Mouse (Mus musculus) frontal cortex, adult 2 months (tissue): ENCODE data around the gene Pgm1. TPM values are rescaled to one million over a fixed set of nuclear protein-coding genes. Genes with fewer than 3 reads are reported as not detected.

Experiments
- DNase-seq, 2 experiments: peaks; one replicate each; pipeline ENCODE4 v3.0.0; 2022; ENCODE audit warnings: low spot score in 1 of 2; ENCODE audit errors: extremely low spot score in 1 of 2
- polyA plus RNA-seq: library from polyadenylated mRNA; depleted of rRNA; stranded (reverse); fragments of >200 nt; gene quantifications from 2 replicates; pipeline ENCODE4 v1.2.3, GENCODE M21; 2012; rRNA removed

Gene Pgm1
- 61.9 and 64.6 TPM in 2 replicates for polyA plus RNA-seq

DNA sequence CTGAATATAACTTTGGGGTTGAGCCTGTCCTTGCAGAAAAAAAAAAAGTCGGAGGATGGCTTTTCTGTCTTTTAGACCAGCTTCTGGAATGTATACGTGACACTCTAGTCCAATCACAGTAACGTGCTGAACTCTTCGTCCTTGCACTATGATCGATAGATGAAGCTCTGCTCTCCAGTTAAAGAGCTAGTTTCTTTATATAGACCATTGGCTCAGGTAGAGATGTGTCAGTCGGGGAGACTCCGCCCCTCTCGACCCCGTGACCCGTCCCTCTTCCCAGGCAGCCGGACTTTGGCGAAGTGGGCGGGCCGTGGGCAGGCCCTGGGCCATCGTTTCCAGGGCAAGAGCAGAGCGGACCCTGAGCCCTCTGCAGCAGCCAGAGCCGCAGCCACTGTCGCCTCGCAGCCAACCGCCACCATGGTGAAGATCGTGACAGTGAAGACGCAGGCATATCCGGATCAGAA is at the start of gene Pgm1:
Gene Pgm1 (plus strand): TSS at position 266 of the 464 bp plus-strand sequence.
- DNase-seq, result peak; percentile 60 to 78

DNA sequence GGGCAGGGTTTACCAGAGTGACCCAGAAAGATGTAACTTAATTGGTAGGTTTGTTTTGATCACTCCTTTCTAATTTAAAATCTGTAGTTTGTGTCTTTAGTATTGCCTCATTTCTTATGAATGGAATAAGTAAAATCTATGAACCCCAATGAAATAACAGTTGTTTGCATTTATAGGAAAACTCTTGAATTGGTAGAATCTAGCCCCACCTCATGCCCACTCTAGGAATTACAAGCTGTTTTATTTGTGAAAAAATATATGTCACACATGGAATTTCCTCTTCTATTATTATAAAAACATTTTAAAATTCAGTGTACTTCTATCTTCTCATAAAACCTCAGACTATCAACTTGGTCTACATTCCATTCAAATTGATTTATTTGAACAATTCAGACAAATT is 47.3 kb upstream of the Pgm1 start:
- peak in 1 of 2 experiments; percentile 68 for DNase-seq

DNA sequence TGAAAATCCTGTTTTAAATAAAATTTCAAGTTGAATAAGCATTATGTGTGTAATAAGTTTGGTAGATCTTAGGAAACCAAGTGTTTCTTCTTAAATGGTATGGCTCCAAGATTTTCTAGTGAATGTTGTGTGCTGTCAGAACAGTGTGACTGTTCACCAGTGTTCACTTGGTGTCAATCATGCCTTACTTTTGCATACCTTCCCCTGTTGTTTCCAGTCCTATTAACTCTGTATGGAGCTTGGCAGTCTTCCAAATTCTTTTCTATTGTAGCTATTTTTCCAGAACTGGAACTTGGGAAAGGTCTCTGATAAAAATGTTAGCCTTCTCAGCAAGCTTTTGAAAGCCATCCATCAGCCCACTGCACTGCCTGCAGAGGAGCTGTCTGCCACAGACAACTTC is 46.8 kb upstream of the Pgm1 start:
- no peak for DNase-seq

DNA sequence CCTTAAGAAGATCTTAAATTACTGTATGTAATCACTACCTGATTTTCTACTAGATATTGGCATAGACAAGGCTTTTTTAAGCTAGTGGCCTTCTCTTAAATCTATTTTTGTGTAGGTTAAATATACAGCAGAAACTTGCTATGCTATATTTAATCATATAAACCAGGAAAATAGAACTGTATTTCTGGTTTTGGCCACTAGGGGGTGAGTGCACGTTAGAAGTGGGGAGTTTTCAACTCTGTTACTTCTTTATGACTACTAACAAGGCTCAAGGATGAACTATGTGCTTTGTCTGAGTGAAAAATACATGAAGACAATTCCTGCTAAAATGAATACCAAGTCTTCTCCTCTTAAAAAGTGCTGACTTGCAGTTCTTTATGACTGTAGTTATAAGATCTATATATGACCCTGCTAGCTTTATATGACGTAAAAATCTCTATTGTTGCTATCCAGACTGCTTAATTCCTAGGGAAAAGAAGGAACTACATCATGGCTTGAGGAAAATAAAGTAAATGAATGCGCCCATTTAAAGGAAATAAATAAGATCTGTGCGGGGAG is 15.2 kb upstream of the Pgm1 start:
- DNase-seq, result peak in 1 of 2 experiments; percentile 53

DNA sequence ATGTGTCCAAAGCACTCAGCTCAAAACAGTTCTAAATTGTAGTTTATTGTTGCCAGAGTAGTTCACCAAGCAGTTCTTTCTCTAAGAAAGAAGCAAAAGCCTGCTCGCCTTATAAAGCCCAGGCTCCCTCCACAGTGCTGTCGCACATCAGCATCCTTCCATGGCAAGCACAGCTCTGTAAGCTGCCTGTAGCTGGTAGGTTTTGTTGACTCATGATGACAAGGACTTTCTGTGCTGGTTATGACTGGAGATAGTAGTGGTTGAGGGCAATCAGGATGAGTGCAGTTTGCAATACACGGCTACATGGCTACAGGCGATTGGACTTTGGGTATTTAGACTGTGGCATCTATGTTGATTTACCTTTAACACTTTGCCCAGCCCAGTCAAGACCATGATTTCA is 2.8 kb upstream of the Pgm1 start:
- no peak for DNase-seq

DNA sequence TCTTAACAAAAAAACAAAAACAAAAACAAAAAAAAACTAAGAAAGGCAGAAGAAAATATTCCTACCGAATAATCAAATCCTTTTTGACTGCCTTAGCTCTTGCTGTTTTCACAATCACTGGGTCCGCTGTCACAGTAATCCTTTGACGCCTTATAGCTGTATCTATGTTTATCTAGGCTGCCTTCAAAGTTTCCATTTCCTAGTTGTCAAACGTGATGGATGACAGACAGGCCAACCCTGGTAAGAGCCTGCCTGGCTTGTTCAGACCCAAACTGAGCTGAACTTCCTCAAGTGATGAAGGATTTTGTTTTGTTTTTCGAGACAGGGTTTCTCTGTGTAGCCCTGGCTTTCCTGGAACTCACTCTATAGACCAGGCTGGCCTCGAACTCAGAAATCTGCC is 693 bp upstream of the Pgm1 start:
- DNase-seq, result no peak

DNA sequence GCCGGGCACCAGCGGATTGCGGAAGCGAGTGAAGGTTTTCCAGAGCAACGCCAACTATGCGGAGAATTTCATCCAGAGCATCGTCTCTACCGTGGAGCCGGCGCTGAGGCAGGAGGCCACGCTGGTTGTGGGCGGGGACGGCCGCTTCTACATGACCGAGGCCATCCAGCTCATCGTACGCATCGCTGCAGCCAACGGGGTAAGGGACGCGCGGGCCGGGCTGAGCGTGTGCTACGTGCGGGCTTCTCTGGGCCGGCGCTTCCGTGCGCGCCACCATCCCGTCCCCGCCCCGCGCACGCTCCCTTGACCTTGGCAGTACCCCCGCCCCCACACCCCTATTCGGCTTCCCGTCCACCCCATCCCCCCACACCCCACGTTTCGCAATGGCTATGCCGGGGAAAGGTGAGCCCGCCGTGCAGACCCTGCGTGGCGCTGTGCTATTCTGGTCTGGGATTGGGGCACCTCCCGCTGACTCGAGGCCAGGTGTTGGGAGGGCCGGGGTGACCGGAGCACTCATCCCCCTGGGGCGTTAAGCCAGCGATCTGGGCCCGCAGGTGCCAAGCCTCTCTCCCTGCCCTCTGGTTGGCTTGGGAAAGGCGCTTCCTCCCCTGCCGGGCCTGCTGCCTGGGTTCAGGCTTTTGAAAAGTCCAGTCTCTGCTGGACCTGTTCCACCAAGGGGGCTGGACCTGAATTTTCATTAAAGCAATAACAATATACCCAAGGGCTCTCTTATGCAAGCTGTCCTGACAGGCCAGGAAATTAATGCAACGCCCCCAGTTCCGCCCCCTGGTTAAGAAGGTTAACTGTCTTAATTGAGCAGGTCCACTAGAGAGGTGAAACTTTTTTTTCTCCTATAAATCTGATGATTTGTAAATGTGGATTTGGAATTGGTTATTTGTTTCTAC is 651 bp downstream of the Pgm1 start, which contains the start of gene Itgb3bp:
Gene Itgb3bp (minus strand): TSS at position 201 of the 905 bp plus-strand sequence.
- DNase-seq, result peak; percentile 35 to 71

DNA sequence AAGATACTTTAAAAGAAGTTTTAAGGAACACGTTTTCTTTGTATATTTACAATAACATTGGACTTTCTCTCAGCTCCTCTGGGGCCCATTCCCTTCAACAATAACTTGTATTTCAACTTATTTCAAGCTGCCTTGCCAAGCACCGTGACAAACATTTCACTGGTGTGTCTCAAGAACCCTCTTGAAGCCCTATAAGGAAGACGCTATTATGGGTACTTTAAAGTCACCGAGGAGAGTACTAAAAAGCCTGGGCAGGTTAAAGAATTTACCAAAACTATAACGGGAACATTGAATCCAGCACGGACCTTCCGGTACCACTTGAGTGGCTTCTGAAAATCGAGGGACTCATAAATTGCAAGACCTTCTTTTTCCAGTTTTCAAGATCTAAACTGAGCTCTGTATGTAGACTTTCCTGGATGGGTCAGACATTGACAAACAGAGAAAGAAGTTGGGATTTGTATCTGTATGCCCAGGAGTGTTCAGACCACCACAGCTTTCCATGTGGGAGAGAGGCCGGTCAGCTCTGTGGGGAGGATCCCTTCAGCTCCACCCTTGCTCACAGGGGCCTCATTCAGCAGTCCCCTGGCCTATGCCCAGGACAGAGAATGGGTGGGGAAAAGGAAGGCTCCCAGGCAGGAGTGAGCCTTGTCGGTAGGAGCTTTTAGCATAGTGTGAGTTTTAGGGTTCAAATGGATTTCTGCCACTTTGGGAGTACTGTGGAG is 1.5 kb downstream of the Pgm1 start:
- DNase-seq, result no peak

DNA sequence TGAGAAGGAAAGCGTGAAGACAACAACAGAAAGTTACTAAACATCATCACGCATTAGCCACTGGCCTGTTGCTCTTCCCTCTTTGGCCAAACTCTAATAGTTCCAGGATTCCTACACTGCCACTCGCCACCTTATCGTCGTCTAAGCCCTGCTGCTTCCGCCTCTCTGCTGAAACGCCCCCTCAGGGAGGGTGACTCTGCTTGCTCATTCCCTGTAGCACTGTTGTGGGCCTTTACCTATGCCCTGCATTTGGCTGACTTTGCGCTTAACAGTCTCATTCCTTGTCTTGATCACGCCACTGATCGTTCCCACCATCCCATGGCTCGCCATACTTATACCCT is 2.0 kb downstream of the Pgm1 start:
- DNase-seq, result no peak

DNA sequence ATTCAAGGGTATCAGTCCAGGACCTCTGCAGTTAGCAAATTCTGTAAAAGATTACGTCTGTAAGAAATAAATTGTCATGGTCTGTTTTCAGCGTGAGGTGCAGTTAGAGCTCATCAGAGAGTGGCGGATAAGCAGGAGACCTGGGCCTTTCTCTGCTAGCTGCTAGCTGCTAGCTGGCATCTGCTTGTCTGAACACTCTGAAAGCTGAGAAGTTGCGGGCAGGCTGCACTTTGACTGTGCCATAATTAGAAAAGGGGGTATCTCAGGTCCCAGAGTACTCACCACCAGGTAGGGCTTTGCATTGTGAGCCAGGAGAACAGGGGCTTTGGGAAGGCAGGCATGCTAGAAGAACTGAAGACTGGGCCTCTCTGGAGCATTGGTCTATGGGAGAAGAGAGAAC is 2.6 kb downstream of the Pgm1 start:
- DNase-seq, result no peak

DNA sequence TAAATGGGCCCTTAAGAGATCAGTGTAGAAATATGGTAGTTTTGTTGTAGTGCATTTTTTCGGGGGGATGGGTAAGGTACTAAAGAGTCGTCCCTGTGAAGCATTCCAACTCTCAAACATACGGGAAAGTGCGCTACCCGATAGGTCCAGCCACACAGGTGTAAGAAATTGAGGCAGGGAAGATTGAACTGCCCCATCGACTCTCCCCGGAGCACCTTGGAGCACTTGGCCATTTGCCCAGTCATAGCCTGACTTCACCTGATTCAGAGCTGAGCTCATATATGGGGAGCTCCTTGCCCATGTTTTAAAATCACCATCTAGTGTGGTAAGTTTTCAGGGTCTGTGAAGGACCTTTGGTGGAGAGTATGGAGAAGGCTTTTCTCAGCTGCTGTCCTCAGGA is 5.6 kb downstream of the Pgm1 start:
- DNase-seq, result no peak

DNA sequence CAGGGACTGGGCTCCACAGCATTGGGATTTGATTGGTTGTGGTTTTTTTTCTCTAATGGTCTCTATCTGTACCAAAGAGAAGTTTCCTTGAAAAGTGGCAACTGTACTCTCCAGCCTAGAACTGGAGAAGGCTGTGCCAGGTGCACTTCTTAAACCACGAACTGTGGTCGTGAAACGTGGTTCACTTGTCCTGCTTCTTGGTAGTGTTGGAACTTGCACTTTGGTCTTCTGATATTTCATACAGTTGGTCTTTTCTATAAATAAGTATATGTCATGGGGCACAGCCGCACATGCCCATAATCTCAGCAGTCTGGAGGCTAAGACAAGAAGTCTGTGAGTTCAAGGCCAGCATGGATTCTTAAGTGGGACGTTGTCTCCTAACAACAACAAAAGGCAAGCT is 7.1 kb downstream of the Pgm1 start:
- DNase-seq, result no peak

DNA sequence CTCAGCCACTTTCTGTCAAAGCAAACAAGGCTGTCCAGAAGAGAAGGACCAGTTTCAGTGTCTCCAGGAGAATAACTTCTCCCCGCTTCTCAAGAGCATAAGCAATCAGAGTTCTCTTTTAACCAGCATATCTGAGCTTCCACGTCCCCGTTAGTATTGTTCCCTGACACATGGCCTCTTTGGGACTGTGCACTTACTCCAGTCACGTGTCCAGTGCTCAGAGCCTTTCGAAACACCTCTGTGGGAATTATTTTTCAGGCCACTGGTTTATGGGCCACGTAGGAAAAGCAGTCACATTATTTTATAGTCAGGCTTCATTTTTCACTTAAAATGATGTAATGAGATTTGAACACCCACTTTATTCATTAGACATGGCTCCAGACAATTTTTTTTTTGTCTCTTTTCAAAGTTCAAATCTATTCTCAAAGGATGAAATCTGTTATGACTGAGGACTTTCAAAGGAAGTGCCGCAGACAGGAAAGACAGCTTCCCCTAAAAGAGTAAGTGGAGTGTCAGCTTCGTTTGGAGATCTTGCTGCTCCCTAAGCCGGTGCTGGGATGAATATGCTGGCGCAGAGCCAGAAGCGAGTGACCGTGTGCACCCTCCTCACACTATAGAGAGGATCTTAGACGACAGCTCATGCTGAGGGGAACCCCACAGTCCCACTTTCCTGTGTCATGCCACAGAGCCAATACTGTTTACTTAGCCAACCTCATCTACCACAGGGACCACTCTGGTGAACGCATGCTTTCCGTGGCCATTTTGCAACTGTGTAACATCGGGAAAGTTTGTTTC is 10.7 kb downstream of the Pgm1 start:
- no peak for DNase-seq

DNA sequence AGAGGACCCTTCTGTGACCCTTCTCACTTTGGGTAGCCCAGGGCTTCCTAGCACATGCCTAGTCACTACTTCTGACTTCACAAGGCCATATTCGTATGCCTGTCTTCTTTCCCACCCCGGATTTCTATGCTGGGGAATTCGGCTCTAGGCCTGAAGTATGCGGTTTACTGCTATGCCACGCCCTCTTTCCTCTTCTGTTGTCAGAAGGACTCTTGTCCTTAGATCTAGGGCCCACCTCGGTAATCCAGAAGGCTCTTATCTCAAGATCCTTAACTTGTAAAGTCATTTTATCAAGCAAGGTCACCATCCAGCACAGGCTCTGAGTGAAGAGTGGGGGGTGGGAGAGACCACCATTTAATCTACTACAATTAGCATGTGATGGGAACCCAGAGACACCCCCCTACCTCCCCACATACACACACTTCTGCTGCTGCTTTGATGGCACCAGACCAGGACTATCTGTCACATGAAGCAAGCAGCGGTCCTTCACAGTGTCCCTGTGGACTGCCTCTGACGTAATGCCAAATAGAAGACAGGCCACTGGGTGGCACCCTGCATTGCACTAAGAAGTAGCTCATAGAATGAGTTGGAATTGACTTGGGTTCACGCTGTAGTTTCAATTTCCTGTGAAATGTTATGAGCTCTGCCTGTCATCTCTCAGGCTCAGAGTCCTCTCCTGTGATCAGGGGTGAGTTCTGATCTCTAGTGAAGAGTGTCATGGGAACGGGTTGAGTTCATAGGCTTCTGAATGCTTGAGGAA is 12.6 kb downstream of the Pgm1 start:
- DNase-seq, result peak in 1 of 2 experiments; percentile 27

DNA sequence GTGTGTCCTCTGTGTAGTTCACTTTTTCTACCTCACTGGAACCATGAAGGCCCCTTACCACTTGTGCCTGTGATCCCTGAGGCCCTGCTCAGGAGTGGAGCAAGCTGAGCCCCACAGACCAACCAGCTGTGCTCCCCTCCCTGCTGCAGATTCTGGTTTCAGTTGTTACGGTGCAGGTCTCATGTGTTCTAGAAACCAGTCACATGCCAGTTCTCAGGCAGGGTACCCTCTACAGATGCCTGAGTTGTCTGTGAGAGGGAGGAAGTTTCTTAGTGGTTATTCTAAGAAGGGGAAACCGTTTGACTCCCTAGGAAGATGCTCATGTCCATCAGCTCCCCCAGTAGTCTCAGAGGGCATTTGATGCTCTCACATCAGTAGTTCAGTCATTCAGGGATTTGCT is 15.4 kb downstream of the Pgm1 start:
- no peak for DNase-seq

DNA sequence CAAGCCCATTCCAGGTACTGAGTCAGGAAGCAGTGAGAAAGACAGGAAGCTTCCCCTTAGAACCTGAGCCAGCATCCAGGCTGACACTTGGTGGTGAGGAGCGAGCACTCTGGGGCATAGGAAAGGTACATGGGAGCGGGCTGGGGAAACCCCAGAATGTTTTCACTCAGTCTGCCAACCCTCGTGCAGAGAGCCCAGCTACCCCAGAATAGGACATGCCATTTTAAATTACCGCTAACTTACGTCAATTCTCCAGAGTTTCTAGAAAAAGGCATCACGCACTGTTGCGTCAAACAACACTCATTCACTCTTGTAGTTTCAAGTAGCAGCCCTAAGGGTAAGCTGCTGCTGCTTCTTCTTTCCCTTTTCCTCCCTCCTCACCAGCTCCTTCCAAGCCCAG is 15.8 kb downstream of the Pgm1 start:
- DNase-seq, result no peak

DNA sequence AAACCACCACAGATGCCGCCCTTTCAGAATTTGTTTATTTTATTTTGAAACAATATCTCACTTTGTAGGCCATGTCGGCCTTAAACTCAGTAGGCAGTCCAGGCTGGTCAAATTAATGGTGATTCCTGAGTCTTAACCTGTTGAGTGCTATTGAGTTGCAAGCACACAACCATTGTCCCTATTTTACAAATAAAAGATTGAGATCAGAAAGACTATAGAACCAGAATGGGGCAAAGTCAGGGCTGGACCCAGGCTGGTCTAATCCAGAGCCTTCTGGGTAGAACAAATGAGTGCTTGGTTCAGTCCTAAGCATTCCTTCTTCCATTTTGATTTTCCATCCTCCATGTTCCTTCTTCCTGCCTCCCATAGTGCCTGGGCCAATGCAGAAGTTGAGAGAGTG is 17.3 kb downstream of the Pgm1 start:
- DNase-seq, result no peak

DNA sequence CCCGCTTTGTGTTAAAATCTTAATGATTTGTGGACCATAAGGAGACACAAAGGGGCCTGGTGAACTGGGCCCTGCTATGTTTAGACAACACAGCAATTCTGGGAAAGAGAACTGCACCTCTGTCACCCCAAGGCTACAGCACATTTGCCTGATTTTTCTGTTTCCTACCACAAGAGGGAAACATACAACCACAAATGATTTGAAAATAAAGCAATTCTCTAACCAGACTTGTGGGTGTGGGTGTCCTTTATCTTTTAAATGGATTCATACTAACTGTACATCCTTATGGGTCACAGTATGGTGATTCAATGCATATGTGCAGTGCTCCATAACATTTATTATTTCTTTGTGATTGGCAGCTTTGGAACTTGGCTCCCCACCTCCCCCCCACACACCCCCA is 18.0 kb downstream of the Pgm1 start:
- DNase-seq, result peak in 1 of 2 experiments; percentile 40

DNA sequence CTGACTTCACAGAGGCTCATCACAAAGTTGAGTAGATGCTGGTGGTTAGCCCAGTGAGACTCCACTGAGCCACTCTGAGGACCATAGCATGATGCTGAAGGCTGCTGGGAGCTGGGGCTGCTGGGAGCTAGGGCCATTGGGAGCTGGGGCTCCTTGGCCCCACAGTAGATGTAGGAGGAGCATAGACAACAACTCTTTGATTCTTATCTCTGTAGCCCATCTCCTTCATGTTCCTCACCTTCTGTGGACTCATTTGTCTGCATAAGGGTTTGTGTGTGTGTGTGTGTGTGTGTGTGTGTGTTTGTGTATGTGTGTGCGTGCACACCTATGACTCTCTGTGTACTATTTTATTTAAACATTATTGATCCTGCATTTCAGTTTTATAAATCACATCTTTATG is 18.7 kb downstream of the Pgm1 start:
- no peak for DNase-seq

DNA sequence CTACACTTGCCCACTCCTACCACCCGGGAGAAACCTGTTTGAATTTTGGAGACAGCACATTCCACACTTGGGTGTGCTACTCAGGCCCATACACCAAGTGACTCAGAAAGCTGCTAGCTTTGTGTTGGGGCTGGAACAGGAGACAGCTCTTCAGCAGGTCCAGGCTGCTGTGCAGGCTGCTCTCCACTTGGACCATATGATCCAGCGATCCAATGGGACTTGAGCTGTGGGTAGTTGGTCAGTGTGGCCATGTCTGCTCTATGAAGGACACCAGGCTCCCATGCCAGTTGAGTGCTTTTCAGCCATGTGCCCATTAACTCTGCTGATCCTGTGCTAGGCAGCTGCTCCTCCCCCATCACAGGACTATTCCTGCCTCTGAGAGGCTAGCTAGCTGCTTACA is 24.7 kb downstream of the Pgm1 start:
- no peak for DNase-seq
